Mouse (Mus musculus) cerebellum, adult 2 months (tissue): Measurements from ENCODE around the gene D930020B18Rik. TPM values are rescaled to one million over a fixed set of nuclear protein-coding genes. Genes with fewer than 3 reads are reported as not detected.

Experiments used
- DNase-seq, 2 experiments: peaks; one replicate each; pipeline ENCODE4 v3.0.0; 2021
- H3K27ac ChIP-seq: fragments of 200-500 bp; 2 replicates; pipeline ENCODE4 v1.5.1; 2012; ENCODE audit warnings: low read length, control low read depth, inconsistent platforms; ENCODE audit not compliant: insufficient read depth
- H3K27me3 ChIP-seq: fragments of 200-500 bp; 2 replicates; pipeline ENCODE4 v1.6.1; 2012; ENCODE audit warnings: inconsistent platforms, mild to moderate bottlenecking, low read length, moderate library complexity; ENCODE audit not compliant: control insufficient read depth, insufficient read depth
- H3K4me1 ChIP-seq: fragments of 200-500 bp; 2 replicates; pipeline ENCODE4 v1.6.1; 2011; ENCODE audit warnings: low read length; ENCODE audit not compliant: control insufficient read depth, insufficient read depth
- H3K4me3 ChIP-seq: fragments of 200-500 bp; replicated peaks from 2 replicates; pipeline ENCODE3; 2011; ENCODE audit warnings: mild to moderate bottlenecking, low read depth, low read length, control low read depth; ENCODE audit not compliant: insufficient read depth
- CTCF ChIP-seq: fragments of 200-500 bp; IDR thresholded peaks from 2 replicates; pipeline ENCODE4 v1.5.1; 2011; ENCODE audit warnings: low read depth, mild to moderate bottlenecking, control low read depth, low read length, moderate library complexity, borderline replicate concordance; ENCODE audit not compliant: insufficient read depth
- POLR2A ChIP-seq: fragments of 200-500 bp; IDR thresholded peaks from 2 replicates; pipeline ENCODE4 v1.6.1; 2011; ENCODE audit warnings: low read length, control low read depth, borderline replicate concordance; ENCODE audit not compliant: insufficient read depth
- WGBS: fragments of 180-500 bp; shearing (Covaris S2); methylation state at CpG from one replicate; pipeline ENCODE4 v1.1.7; 2018; 5-methylcytosine and 5-hydroxymethylcytosine counted together
- polyA plus RNA-seq: library from polyadenylated mRNA; depleted of rRNA; stranded (reverse); fragments of >200 nt; gene quantifications from 2 replicates; pipeline ENCODE4 v1.2.3, GENCODE M21; 2012; rRNA removed

The D930020B18Rik gene
- polyA plus RNA-seq, result 0.67 and 0.87 TPM in 2 replicates

DNA sequence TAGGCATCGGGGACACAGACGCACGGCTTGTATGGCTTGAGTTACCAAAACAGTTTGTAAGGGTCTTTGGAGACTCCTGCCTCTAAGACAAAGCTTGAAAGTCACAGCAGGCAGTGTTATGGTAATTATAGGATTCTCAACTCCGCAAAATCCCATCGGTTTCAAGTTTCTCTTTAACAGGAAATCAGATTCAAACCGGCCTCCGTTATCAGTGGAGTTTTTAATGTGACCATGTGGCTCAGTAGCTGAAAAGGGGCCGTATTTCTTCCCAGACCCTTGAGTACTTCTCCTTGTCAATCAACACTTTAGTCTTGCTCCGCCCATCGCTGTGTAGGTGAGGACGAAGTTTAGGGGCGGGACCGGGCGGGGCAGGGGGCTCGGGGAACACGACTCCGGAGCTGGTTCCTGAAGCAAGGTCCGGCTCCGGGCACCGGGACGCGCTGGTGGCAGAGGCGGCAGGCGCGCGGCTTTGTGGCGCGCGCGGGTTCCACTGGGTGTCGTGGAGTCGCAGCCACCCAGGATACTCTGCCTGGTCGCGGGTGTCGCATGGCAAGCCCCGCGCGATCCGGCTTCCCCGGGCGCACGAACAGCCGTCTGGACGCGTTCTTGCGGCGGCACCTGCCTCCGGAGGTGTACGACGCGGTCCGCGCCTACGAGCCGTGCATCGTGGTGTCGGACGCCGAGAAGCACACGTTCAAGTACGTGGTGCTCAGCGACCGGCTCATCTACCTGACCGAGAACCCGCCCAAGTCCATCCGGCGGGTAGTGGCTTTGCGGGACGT is at the start of gene D930020B18Rik:
Gene D930020B18Rik (plus strand): TSS at position 317 of the 782 bp plus-strand sequence.
- Histone ChIP-seq H3K27ac (no peak within 1 kb of the TSS), H3K4me3 (peak within 1 kb of the TSS; percentile 65), H3K27me3 (no peaks in the 10 kb centered on the region; the same call in 1 of the 2 replicates), H3K4me1 (no peaks in the 10 kb centered on the region)
- TF ChIP-seq CTCF, result no peak
- TF ChIP-seq POLR2A, result no peak
- WGBS, result 1% methylated on average over 69 of the region's 69 CpGs
- DNase-seq, result peak; percentile 28 to 46

DNA sequence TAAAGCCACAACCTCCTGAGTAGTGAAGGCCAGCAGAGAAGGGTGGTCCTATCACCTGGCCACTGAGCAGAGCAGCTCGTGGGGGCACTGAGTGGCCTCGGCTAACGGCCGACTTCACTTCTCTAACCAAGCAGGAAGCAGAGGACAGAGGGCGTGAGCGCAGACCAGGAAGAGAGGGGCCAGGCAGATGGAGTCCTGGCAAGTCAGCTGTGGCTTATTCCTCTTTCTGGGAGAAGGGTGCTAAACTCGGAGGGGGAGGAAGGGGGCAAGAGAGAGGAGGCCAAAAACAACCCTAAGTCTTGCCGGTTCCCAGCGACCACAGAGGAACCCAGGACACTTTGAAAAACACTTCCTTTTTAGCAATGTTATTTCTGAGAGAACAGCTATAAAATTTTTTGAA is 44.8 kb upstream of the D930020B18Rik start:
- Histone ChIP-seq H3K27me3 (no peaks in the 10 kb centered on the region), H3K4me1 (no peaks in the 10 kb centered on the region), H3K27ac (no peak overlapping the region), H3K4me3 (no peak overlapping the region)
- no peak for DNase-seq
- 85% methylated on average over 9 of the region's 9 CpGs for WGBS
- TF ChIP-seq POLR2A, result no peak
- no peak for TF ChIP-seq CTCF

- Histone ChIP-seq H3K4me1 (no peaks in the 10 kb centered on the region), H3K4me3 (no peak overlapping the region), H3K27me3 (no peaks in the 10 kb centered on the region), H3K27ac (no peak overlapping the region)
- 87% methylated on average over 6 of the region's 6 CpGs for WGBS
- TF ChIP-seq POLR2A (no peak), CTCF (no peak)
- no peak for DNase-seq
Measured at GRCm38 (mm10) chr10:121601272-121601671, 40.1 kb upstream of the D930020B18Rik start.

DNA sequence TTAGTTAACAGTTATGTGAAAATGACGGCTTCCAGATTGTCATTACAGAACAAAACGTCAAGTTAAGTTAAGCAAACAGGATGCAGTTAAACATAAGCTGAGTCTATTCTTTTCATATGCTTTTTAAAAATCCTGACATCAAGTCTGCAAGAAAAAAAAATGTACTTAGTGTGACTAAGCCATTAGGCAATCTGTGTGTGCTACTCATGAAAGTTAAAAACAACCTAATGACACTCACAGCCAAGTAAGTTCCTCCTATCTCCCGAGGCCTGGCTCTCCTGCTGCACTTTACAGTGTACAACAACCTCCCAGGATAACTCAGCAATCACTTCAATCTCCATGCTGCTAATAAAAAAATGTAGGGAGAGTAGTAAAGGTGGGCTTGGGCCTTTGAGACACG is 37.8 kb upstream of the D930020B18Rik start:
- DNase-seq, result no peak
- TF ChIP-seq CTCF (no peak), POLR2A (no peak)
- no peak overlapping the region for H3K27ac ChIP-seq
- H3K4me1 ChIP-seq, result no peaks in the 10 kb centered on the region
- 90% methylated on average over 4 of the region's 4 CpGs for WGBS
- H3K4me3 ChIP-seq, result no peak overlapping the region
- H3K27me3 ChIP-seq, result no peaks in the 10 kb centered on the region

DNA sequence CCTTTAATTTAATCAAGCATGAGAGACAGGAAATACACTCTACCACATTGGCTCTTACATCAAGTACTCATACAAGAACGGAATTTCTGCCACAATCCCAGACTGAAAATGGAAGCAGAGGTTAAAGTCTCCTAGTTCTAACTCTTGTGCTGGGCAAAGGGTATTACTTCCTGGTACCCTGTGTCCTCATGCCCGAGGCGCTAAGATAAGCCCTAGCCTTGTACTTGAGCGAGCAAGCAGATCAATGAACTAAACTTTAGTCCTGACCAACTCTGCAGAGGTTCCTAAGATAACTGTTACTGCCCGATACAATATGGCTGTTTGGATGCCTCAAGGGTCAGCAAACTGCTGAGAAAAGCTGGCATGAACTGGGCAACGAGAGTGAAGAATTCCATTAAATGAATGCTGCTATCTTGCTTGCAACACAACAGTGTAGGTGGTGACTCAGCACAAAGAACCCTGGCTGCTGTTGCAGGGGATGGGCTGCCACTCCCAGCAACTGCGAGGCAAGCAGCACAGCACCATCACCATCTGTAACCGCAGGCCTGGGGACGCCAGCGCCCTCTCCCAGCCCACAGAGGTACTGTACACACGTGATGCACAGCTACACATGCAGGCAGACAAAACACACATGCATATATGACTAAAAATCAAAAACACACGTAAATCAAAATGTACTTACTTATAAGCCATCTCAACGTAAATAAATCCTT is 36.6 kb upstream of the D930020B18Rik start:
- no peak overlapping the region for H3K27ac ChIP-seq
- TF ChIP-seq CTCF, result no peak
- TF ChIP-seq POLR2A, result no peak
- H3K27me3 ChIP-seq, result no peaks in the 10 kb centered on the region
- 94% methylated on average over 13 of the region's 13 CpGs for WGBS
- H3K4me1 ChIP-seq, result no peaks in the 10 kb centered on the region
- no peak overlapping the region for H3K4me3 ChIP-seq
- no peak for DNase-seq

DNA sequence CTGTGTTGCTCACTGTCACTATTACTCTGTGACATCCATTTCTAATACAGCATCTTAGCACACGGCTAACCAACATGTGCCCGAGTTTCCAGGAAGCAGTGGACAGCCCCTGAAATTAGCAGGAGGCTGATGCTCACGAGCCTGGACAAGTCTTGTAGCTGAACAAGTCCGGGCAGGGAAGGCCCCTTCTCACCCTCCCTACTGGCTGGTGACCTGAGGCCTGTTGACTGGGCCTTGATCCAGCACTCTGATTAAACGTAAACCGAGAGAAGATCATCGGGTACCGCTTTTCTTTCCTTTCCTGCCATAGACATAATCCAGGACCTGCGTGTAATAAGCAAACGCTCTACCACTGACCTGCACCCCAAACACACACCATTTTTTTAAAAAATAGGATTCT is 33.2 kb upstream of the D930020B18Rik start:
- 84% methylated on average over 10 of the region's 10 CpGs for WGBS

GRCm38 (mm10) chr10:121611587-121611986 is 29.8 kb upstream of the D930020B18Rik start:
- no peak for DNase-seq
- 79% methylated on average over 10 of the region's 10 CpGs for WGBS
- no peak overlapping the region for H3K4me3 ChIP-seq
- no peaks in the 10 kb centered on the region for H3K4me1 ChIP-seq
- TF ChIP-seq CTCF (no peak), POLR2A (no peak)
- no peak overlapping the region for H3K27ac ChIP-seq
- no peaks in the 10 kb centered on the region for H3K27me3 ChIP-seq

More for the DNA sequence above, 33.2 kb upstream of the D930020B18Rik start:
- no peaks in the 10 kb centered on the region for H3K27me3 ChIP-seq
- no peaks in the 10 kb centered on the region for H3K4me1 ChIP-seq
- H3K4me3 ChIP-seq, result no peak overlapping the region
- DNase-seq, result no peak
- TF ChIP-seq CTCF, result no peak
- TF ChIP-seq POLR2A, result no peak
- H3K27ac ChIP-seq, result no peak overlapping the region
